Mouse (Mus musculus) liver, adult 2 months (tissue): ENCODE results near the gene Pik3cb.

Experiments used
- CTCF ChIP-seq: fragments of 200-500 bp; IDR thresholded peaks from 2 replicates; pipeline ENCODE4 v1.5.1; 2011; ENCODE audit warnings: low read depth, low read length, control low read depth
- POLR2A ChIP-seq: fragments of 200-500 bp; IDR thresholded peaks from 2 replicates; pipeline ENCODE4 v1.6.1; 2011; ENCODE audit warnings: low read length, control low read depth; ENCODE audit not compliant: insufficient read depth; ENCODE audit errors: extremely low read depth

GRCm38 (mm10) chr9:99041994-99042393 is 98.4 kb downstream of the Pik3cb start:
- TF ChIP-seq CTCF = no peak
- TF ChIP-seq POLR2A = no peak
